26 mouse cellular contexts compared by ENCODE assay signal in genomic region chr12:103706113-103706512, GRCm38 (mm10). TPM values are rescaled to one million over a fixed set of nuclear protein-coding genes. Genes with fewer than 3 reads are reported as not detected.
DNase-seq lines count a peak whose midpoint lies in the region; ATAC-seq and TF ChIP-seq lines count a peak whose summit lies in the region.
"Had no signal": no experiment of that assay in that cellular context is flagged by ENCODE, and none has a peak within 500 bp of the region (broad histone marks: within the 10 kb centered on the region; RNA-seq: fewer than 3 reads in every experiment).

No protein-coding gene starts in this region.

- WGBS in intestine, embryonic 15.5 days: 44% methylated on average over 4 of the region's 4 CpGs
- 30% methylated on average over 4 of the region's 4 CpGs for WGBS in liver, embryonic 13.5 days (ENCODE audit: insufficient replicate concordance)
- WGBS in liver, postnatal 0 days (ENCODE audit: insufficient replicate concordance): 39% methylated on average over 4 of the region's 4 CpGs
- 85% methylated on average over 4 of the region's 4 CpGs for WGBS in midbrain, embryonic 15.5 days
- WGBS in forebrain, embryonic 10.5 days: 90% methylated on average over 4 of the region's 4 CpGs

- no peak overlapping the region for H3K4me3 ChIP-seq in intestine, embryonic 15.5 days (replicated peaks)
- H3K4me3 ChIP-seq in liver, embryonic 13.5 days (replicated peaks): no peak overlapping the region
- H3K4me3 ChIP-seq in liver, postnatal 0 days (ENCODE audit: low read depth, low read length): no peak overlapping the region
- no peak overlapping the region for H3K4me3 ChIP-seq in midbrain, embryonic 15.5 days
- no peak overlapping the region for H3K4me3 ChIP-seq in forebrain, embryonic 10.5 days
- H3K4me3 ChIP-seq: embryonic facial prominence, embryonic 12.5 days; forebrain, embryonic 13.5 days; gastrocnemius, adult 2 months; heart, embryonic 12.5 days; hindbrain, embryonic 10.5 days had no signal

- TF ChIP-seq CTCF in liver, postnatal 0 days (IDR thresholded peaks at IDR 0.05; ENCODE audit: low read depth): no peak

- no peak overlapping the region for H3K9ac ChIP-seq in intestine, embryonic 15.5 days
- no peak overlapping the region for H3K9ac ChIP-seq in liver, embryonic 13.5 days
- H3K9ac ChIP-seq in liver, postnatal 0 days (replicated peaks): no peak overlapping the region
- no peak overlapping the region for H3K9ac ChIP-seq in midbrain, embryonic 15.5 days
- H3K9ac ChIP-seq: embryonic facial prominence, embryonic 12.5 days; forebrain, embryonic 13.5 days; heart, embryonic 12.5 days; hindbrain, embryonic 14.5 days had no signal

- no peak overlapping the region for H3K4me2 ChIP-seq in intestine, embryonic 15.5 days (replicated peaks)
- no peak overlapping the region for H3K4me2 ChIP-seq in liver, embryonic 13.5 days
- no peak overlapping the region for H3K4me2 ChIP-seq in liver, postnatal 0 days (ENCODE audit: low read depth, low read length)
- H3K4me2 ChIP-seq in midbrain, embryonic 15.5 days: no peak overlapping the region
- H3K4me2 ChIP-seq: embryonic facial prominence, embryonic 12.5 days; forebrain, embryonic 13.5 days; heart, embryonic 12.5 days; hindbrain, embryonic 14.5 days had no signal

- peak; percentile 43 for DNase-seq in liver
- DNase-seq in liver, embryonic 13.5 days: no peak
- DNase-seq in liver, postnatal 0 days: no peak
- DNase-seq in left cerebral cortex, postnatal 25 days (ENCODE audit: low spot score in 2 of 2): no peak
- no peak for DNase-seq in layer of hippocampus, adult 11-12 months (ENCODE audit: low spot score)
- no peak for DNase-seq in forebrain, embryonic 10.5 days (ENCODE audit: extremely low spot score, low spot score)
- DNase-seq: cerebellum, adult 8-10 months; cerebellum, postnatal 14 days had no signal

- peak; percentile 80 for ATAC-seq in intestine, embryonic 15.5 days
- peak; percentile 66 for ATAC-seq in liver, embryonic 13.5 days (ENCODE audit: low read depth)
- ATAC-seq in liver, postnatal 0 days: peak; percentile 56; the same call in 1 of the 2 replicates
- ATAC-seq in midbrain, embryonic 15.5 days (replicated peaks): no peak
- ATAC-seq: forebrain, embryonic 13.5 days had no signal

- intact Hi-C loops in left cerebral cortex, postnatal 25 days (cut with DNase I): no loop called here

- no peaks in the 10 kb centered on the region for H3K27me3 ChIP-seq in intestine, embryonic 15.5 days (replicated peaks)
- H3K27me3 ChIP-seq in liver, embryonic 13.5 days: no peaks in the 10 kb centered on the region
- H3K27me3 ChIP-seq in liver, postnatal 0 days (ENCODE audit: insufficient read depth, low read length): no peaks in the 10 kb centered on the region
- no peaks in the 10 kb centered on the region for H3K27me3 ChIP-seq in midbrain, embryonic 15.5 days (replicated peaks)
- H3K27me3 ChIP-seq in forebrain, embryonic 10.5 days (ENCODE audit: poor library complexity, severe bottlenecking): no peaks in the 10 kb centered on the region
- H3K27me3 ChIP-seq: embryonic facial prominence, embryonic 12.5 days; forebrain, embryonic 13.5 days; heart, embryonic 12.5 days had no signal

- H3K9me3 ChIP-seq in intestine, embryonic 15.5 days: no peaks in the 10 kb centered on the region
- H3K9me3 ChIP-seq in liver, embryonic 13.5 days (replicated peaks): peaks cover 6% of the 10 kb centered on the region; the same call in 1 of the 2 replicates
- H3K9me3 ChIP-seq in liver, postnatal 0 days (ENCODE audit: low read length): no peaks in the 10 kb centered on the region
- no peaks in the 10 kb centered on the region for H3K9me3 ChIP-seq in midbrain, embryonic 15.5 days
- H3K9me3 ChIP-seq in forebrain, embryonic 10.5 days: no peaks in the 10 kb centered on the region
- H3K9me3 ChIP-seq: embryonic facial prominence, embryonic 12.5 days; heart, embryonic 12.5 days; hindbrain, embryonic 10.5 days had no signal

- 0 out of 2 replicates have a peak, but pooled peaks cover 2% of the 10 kb centered on the region for H3K4me1 ChIP-seq in intestine, embryonic 15.5 days (replicated peaks)
- peaks cover 12% of the 10 kb centered on the region; the same call in 1 of the 2 replicates for H3K4me1 ChIP-seq in liver, embryonic 13.5 days (replicated peaks)
- H3K4me1 ChIP-seq in liver, postnatal 0 days (ENCODE audit: insufficient read depth): peaks cover 6% of the 10 kb centered on the region; the same call in 1 of the 2 replicates
- H3K4me1 ChIP-seq in midbrain, embryonic 15.5 days: no peaks in the 10 kb centered on the region
- H3K4me1 ChIP-seq in forebrain, embryonic 10.5 days: no peaks in the 10 kb centered on the region
- H3K4me1 ChIP-seq: embryonic facial prominence, embryonic 12.5 days; forebrain, embryonic 13.5 days had no signal

- H3K27ac ChIP-seq in intestine, embryonic 15.5 days: no peak overlapping the region
- peak overlapping the region; percentile 44 for H3K27ac ChIP-seq in liver, embryonic 13.5 days
- H3K27ac ChIP-seq in liver, postnatal 0 days (ENCODE audit: low read depth): no peak overlapping the region
- H3K27ac ChIP-seq in midbrain, embryonic 15.5 days: no peak overlapping the region
- no peak overlapping the region for H3K27ac ChIP-seq in forebrain, embryonic 10.5 days
- H3K27ac ChIP-seq: embryonic facial prominence, embryonic 12.5 days; forebrain, embryonic 13.5 days; gastrocnemius, adult 2 months; hindbrain, embryonic 10.5 days; hindbrain, embryonic 14.5 days had no signal

- no peaks in the 10 kb centered on the region for H3K36me3 ChIP-seq in intestine, embryonic 15.5 days
- no peaks in the 10 kb centered on the region for H3K36me3 ChIP-seq in liver, embryonic 13.5 days
- H3K36me3 ChIP-seq in liver, postnatal 0 days (replicated peaks; ENCODE audit: insufficient read depth, low read length): no peaks in the 10 kb centered on the region
- no peaks in the 10 kb centered on the region for H3K36me3 ChIP-seq in midbrain, embryonic 15.5 days (replicated peaks)
- H3K36me3 ChIP-seq in forebrain, embryonic 10.5 days (replicated peaks): no peaks in the 10 kb centered on the region
- H3K36me3 ChIP-seq: embryonic facial prominence, embryonic 12.5 days; heart, embryonic 12.5 days; hindbrain, embryonic 10.5 days had no signal

- no peak for TF ChIP-seq EP300 in liver, postnatal 0 days (IDR thresholded peaks at IDR 0.05; ENCODE audit: low read depth)

RNA-seq across cellular contexts. Expression of gene Serpina1f, which starts 10.8 kb away (rescaled TPM):
- polyA plus RNA-seq in intestine, embryonic 15.5 days (2015; fragmentation: Nextera tagmentation; extraction: Ambion mirVana): not detected in 2 replicates
- 0.07 and 0.12 TPM in 2 replicates for polyA plus RNA-seq in liver, embryonic 13.5 days (2015; fragmentation: Nextera tagmentation; extraction: Ambion mirVana)
- polyA plus RNA-seq in liver, postnatal 0 days (2015; fragmentation: Nextera tagmentation; extraction: Ambion mirVana): not detected in 2 replicates
- not detected for total RNA-seq in left cerebral cortex, postnatal 25 days (2021)
- not detected in 2 replicates for polyA plus RNA-seq in midbrain, embryonic 15.5 days (2015; fragmentation: Nextera tagmentation; extraction: Ambion mirVana)
- not detected in 2 replicates for polyA plus RNA-seq in forebrain, embryonic 10.5 days (2016; fragmentation: Nextera tagmentation; extraction: Ambion mirVana)
- total RNA-seq: adrenal gland, adult 18-20 months; adrenal gland, postnatal 25 days; common myeloid progenitor, adult 5-6 weeks; gastrocnemius, adult 2 months; gastrocnemius, postnatal 25 days; granulocyte monocyte progenitor cell, adult 5-6 weeks; heart, adult 8-10 months; heart, postnatal 25 days; MEL had no signal
- polyA plus RNA-seq: C2C12; embryonic facial prominence, embryonic 12.5 days; forebrain, embryonic 13.5 days; heart, embryonic 12.5 days; heart, embryonic 16.5 days; hindbrain, embryonic 10.5 days; hindbrain, embryonic 14.5 days had no signal

RNA-seq across cellular contexts. Expression of gene Serpina16, which starts 30.2 kb away (rescaled TPM):
- 0.30 and 0.56 TPM in 2 replicates for polyA plus RNA-seq in intestine, embryonic 15.5 days (2015; fragmentation: Nextera tagmentation; extraction: Ambion mirVana)
- 0.08 and 0.10 TPM in 2 replicates for polyA plus RNA-seq in liver, embryonic 13.5 days (2015; fragmentation: Nextera tagmentation; extraction: Ambion mirVana)
- polyA plus RNA-seq in liver, postnatal 0 days (2015; fragmentation: Nextera tagmentation; extraction: Ambion mirVana): not detected in 2 replicates
- not detected for total RNA-seq in left cerebral cortex, postnatal 25 days (2021)
- polyA plus RNA-seq in midbrain, embryonic 15.5 days (2015; fragmentation: Nextera tagmentation; extraction: Ambion mirVana): not detected in 2 replicates
- not detected in 2 replicates for polyA plus RNA-seq in forebrain, embryonic 10.5 days (2016; fragmentation: Nextera tagmentation; extraction: Ambion mirVana)
- total RNA-seq: adrenal gland, adult 18-20 months; adrenal gland, postnatal 25 days; common myeloid progenitor, adult 5-6 weeks; gastrocnemius, adult 2 months; gastrocnemius, postnatal 25 days; granulocyte monocyte progenitor cell, adult 5-6 weeks; heart, adult 8-10 months; heart, postnatal 25 days; MEL had no signal
- polyA plus RNA-seq: C2C12; embryonic facial prominence, embryonic 12.5 days; forebrain, embryonic 13.5 days; heart, embryonic 12.5 days; heart, embryonic 16.5 days; hindbrain, embryonic 10.5 days; hindbrain, embryonic 14.5 days had no signal

RNA-seq across cellular contexts. Expression of gene Serpina6, which starts 49.1 kb away (rescaled TPM):
- 96.8 and 146 TPM in 2 replicates for polyA plus RNA-seq in intestine, embryonic 15.5 days (2015; fragmentation: Nextera tagmentation; extraction: Ambion mirVana)
- polyA plus RNA-seq in liver, embryonic 13.5 days (2015; fragmentation: Nextera tagmentation; extraction: Ambion mirVana): 1,289 and 1,494 TPM in 2 replicates
- 5.8 and 10.0 TPM in 2 replicates for polyA plus RNA-seq in liver, postnatal 0 days (2015; fragmentation: Nextera tagmentation; extraction: Ambion mirVana)
- not detected for total RNA-seq in left cerebral cortex, postnatal 25 days (2021)
- 1.2 TPM in 1 of 2 replicates, not detected in the other for polyA plus RNA-seq in midbrain, embryonic 15.5 days (2015; fragmentation: Nextera tagmentation; extraction: Ambion mirVana)
- not detected in 2 replicates for polyA plus RNA-seq in forebrain, embryonic 10.5 days (2016; fragmentation: Nextera tagmentation; extraction: Ambion mirVana)
- total RNA-seq: common myeloid progenitor, adult 5-6 weeks; gastrocnemius, adult 2 months; gastrocnemius, postnatal 25 days; granulocyte monocyte progenitor cell, adult 5-6 weeks; heart, adult 8-10 months; heart, postnatal 25 days; MEL had no signal
- polyA plus RNA-seq: forebrain, embryonic 13.5 days; hindbrain, embryonic 10.5 days; hindbrain, embryonic 14.5 days had no signal
